Mouse (Mus musculus) kidney, postnatal 14 days (tissue): ENCODE measurements around the gene N4bp1.

ENCODE experiments used
- DNase-seq: peaks from one replicate; pipeline ENCODE4 v3.0.0; 2022; ENCODE audit warnings: mixed read lengths

Gene N4bp1

DNA sequence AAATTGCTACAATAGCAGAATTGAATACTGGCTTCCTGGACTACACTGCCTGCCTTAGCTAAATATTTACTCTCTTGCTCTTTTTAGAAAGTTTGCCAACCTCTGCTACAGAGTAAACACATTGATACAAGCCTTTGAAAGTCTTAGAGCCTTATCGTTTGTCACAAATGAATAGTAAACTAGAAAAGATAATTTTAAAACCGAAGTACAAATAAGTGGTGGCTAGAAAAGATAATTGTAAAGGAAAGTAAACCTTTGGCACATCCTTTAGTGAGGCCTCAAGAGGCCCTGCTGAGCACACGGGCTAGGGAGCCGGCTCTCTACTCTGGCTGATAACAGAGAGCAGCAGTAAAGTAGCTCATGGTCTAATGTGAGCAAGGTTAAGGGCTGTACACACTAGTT, 126.0 kb downstream of the N4bp1 start:
- DNase-seq: no peak

DNA sequence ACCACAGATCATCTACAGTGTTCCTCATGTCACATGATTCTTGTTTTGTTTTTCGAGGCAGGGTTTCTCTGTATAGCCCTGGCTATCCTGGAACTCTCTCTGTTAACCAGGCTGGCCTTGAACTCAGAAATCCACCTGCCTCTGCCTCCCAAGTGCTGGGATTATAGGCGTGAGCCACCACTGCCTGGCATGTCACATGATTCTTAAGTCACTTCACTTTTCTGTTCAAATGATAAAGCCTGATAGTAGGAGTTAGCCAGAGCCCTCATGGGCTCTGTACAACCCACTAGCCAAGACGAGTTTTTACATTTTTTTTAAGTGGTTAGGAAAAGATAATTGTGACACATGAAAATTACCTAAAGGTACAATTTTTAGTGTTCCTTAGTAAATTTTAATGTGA, 126.4 kb downstream of the N4bp1 start:
- DNase-seq: no peak
